Mouse (Mus musculus): ENCODE measurements at regions not wholly inside any gene's neighbourhood (a gene's known extent, or its start where the extent isn't known, plus 50 kb on each side); places are given as distances from the start of the nearest gene placed in this dataset.

- DNase-seq (ENCODE audit: low spot score) = no peak
Measured at GRCm38 (mm10) chr11:63583321-63583720, 338.8 kb downstream of the Hs3st3b1 start.

GRCm38 (mm10) chr11:63585216-63585869, 336.7 kb downstream of the Hs3st3b1 start:
- DNase-seq (ENCODE audit: low spot score) = no peak

GRCm38 (mm10) chr11:63620220-63620619, 301.9 kb downstream of the Hs3st3b1 start:
- DNase-seq (ENCODE audit: low spot score) = no peak

GRCm38 (mm10) chr11:63630336-63630735, 291.8 kb downstream of the Hs3st3b1 start:
- DNase-seq (ENCODE audit: low spot score) = no peak

GRCm38 (mm10) chr11:63657057-63657456, 265.0 kb downstream of the Hs3st3b1 start:
- no peak for DNase-seq (ENCODE audit: low spot score)

GRCm38 (mm10) chr11:63665268-63665934, 256.7 kb downstream of the Hs3st3b1 start:
- no peak for DNase-seq (ENCODE audit: low spot score)

GRCm38 (mm10) chr11:63670477-63670876, 251.6 kb downstream of the Hs3st3b1 start:
- no peak for DNase-seq (ENCODE audit: low spot score)

GRCm38 (mm10) chr11:63671816-63672215, 250.3 kb downstream of the Hs3st3b1 start:
- no peak for DNase-seq (ENCODE audit: low spot score)

- DNase-seq (ENCODE audit: low spot score) = no peak
Measured at GRCm38 (mm10) chr11:63677921-63678320, 244.2 kb downstream of the Hs3st3b1 start.

- no peak for DNase-seq (ENCODE audit: low spot score)
Measured at GRCm38 (mm10) chr11:63678382-63678905, 243.6 kb downstream of the Hs3st3b1 start.

GRCm38 (mm10) chr11:63679491-63679890, 242.6 kb downstream of the Hs3st3b1 start:
- no peak for DNase-seq (ENCODE audit: low spot score)

GRCm38 (mm10) chr11:63684228-63684980, 237.7 kb downstream of the Hs3st3b1 start:
- DNase-seq (ENCODE audit: low spot score) = no peak

GRCm38 (mm10) chr11:63691041-63691440, 231.0 kb downstream of the Hs3st3b1 start:
- no peak for DNase-seq (ENCODE audit: low spot score)

GRCm38 (mm10) chr11:63704995-63705580, 217.0 kb downstream of the Hs3st3b1 start:
- no peak for DNase-seq (ENCODE audit: low spot score)

- no peak for DNase-seq (ENCODE audit: low spot score)
Measured at GRCm38 (mm10) chr11:63706057-63706456, 216.0 kb downstream of the Hs3st3b1 start.

GRCm38 (mm10) chr11:63707093-63707492, 215.0 kb downstream of the Hs3st3b1 start:
- DNase-seq (ENCODE audit: low spot score) = no peak

- DNase-seq (ENCODE audit: low spot score) = no peak
Measured at GRCm38 (mm10) chr11:63708412-63708811, 213.7 kb downstream of the Hs3st3b1 start.

GRCm38 (mm10) chr11:63712053-63712864, 209.8 kb downstream of the Hs3st3b1 start:
- DNase-seq (ENCODE audit: low spot score) = no peak

GRCm38 (mm10) chr11:63722261-63722660, 199.8 kb downstream of the Hs3st3b1 start:
- no peak for DNase-seq (ENCODE audit: low spot score)

GRCm38 (mm10) chr11:63730880-63731279, 191.2 kb downstream of the Hs3st3b1 start:
- DNase-seq (ENCODE audit: low spot score) = no peak

- DNase-seq (ENCODE audit: low spot score) = no peak
Measured at GRCm38 (mm10) chr11:63753260-63753659, 168.8 kb downstream of the Hs3st3b1 start.

All from ovary, postnatal 10 days (tissue).